Mouse (Mus musculus): ENCODE measurements around the gene Batf.

DNA sequence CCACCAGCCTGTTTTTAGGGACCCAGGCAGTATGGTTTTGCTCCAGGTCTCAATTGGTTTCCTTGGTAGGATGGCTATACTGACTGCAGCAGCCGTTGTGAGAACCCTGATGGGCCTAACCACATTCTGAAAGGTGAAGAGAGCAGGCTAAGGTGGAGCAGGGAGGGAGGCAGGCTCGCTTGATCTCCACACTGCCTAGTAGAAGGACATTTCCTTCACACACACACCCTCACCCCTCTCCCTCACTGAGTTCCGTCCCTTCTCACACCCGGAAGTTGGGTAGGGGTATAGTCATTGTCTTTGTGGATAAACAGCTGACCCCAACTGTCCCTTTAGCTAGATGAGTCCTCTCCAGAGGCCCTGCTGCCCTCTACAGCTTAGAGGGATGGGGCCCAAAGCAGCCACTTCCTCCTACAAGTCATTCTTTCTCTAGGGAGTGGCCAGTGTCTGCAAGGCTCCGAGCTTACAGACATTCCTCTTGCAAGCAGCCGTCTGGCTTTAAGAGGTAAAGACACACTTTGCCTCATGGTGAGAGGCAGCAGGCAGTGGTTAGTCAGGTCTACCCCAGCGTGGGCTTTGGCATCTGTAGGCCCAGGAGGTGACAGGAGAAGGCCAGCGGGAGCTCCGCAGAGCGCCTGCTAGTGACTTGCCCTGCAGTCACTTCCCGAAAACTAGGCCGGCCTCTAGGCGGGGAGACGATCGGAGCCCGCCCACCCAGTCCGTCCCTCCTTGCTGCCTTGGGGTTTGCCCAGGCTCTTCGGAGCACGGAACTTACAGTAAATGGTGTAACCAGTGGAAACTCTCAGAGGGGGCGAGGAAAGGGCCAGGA is 18.7 kb downstream of the Batf start:
- TF ChIP-seq CTCF (IDR thresholded peaks at IDR 0.05) (peak; percentile 38), EP300 (IDR thresholded peaks at IDR 0.05; ENCODE audit: insufficient read depth, low read depth, low read length) (0 out of 2 replicates have a peak, but pooled peaks have one; percentile 7)

Data from heart, adult 2 months (tissue).